Mouse (Mus musculus) R1 (cell line): ENCODE results near the gene Tmem253.
"Not testable (repeated sequence)": the region's sequence is repeated elsewhere in the genome, so short reads cannot be mapped to it uniquely, and the experiment has no call there.

Experiments
- DNase-seq: peaks from one replicate; pipeline ENCODE4 v3.0.0-alpha.2; 2018; ENCODE audit warnings: low read depth, low spot score

Tmem253 gene

DNA sequence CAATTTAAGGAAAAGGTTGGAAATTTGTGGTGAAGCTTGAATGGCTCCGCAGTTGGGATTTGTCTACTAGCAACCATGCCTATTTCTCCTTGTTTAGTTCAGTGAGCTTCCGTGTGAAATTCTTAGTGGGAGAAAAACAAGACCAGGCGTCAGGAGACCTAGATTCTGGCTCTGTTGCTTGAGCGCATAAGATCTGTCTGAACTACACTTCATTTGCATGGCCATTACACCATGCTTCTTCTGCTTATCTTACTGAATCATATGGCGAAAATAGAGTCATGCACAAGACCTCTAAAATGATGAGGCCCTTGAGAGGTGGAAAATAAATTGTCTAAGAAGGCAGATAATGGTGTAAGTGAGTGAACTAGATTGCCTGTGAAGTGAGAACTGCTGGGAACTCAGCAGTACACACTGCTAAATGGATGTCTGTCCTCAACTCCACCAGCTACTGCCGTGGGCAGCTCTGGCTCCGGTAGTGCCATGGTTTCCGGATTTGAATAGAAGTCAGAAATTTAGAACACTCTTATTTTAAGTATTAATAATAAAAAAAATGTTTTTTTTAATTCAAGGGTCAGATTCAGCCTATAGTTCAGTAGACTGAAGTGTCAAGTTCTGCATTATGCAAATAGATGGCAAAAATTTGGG lies 6.2 kb downstream of the Tmem253 start:
- peak; percentile 29 for DNase-seq

GRCm38 (mm10) chr14:52022244-52022708 lies 6.8 kb downstream of the Tmem253 start:
- DNase-seq = peak; percentile 96

DNA sequence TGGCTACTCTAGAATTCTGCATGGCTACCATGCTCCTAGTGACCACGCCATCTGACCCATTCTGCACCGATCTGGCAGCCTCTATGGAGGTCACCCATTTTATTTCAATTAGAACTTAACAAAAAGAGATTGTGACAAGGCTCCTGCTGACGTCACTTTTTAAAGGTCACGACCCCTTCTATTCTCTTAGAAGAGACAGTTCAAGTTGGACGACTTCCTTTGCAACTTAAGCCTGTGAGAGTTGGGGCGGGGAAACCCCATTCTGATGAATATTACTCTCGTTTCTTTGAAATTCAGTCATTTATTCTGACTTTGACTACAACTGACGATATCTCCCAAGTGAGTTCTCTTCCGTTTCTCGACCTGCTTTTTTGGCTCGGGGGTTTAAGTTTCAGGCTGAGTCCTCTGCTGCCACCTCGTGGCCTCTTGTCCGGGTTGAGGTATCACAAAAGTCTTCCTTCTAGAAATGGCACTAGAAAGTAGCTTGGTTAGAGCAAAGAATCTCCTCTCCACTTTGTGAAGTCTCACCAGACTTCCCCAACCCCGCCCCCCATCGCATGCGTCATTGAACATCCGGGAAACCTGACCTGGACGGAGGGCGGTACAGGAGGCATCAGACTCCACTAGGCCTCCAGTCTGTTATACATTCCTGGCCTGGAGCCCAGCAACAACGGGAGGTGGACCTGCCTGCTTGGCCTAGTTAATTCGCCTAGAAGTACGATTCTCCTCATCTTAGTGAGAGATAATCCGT lies 7.4 kb downstream of the Tmem253 start:
- DNase-seq = peak; percentile 99

DNA sequence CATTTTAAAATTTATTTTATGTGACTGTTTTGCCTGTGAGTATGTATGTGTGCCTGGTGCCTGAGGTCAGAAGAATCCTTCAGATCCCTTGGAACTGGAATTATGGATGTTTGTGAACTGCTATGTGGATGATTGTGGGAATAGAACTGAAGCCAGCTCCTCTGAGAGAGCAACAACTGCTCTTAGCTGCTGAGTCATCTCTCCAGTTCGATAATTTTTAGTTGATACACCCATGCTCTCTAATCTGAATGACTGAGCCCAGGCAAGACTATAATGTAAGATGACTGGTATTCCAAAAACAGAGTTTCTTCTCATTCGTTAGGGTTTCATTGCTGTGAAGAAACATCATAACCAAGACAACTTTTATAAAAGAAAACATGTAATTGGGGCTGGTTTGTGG lies 8.7 kb downstream of the Tmem253 start:
- no peak for DNase-seq

DNA sequence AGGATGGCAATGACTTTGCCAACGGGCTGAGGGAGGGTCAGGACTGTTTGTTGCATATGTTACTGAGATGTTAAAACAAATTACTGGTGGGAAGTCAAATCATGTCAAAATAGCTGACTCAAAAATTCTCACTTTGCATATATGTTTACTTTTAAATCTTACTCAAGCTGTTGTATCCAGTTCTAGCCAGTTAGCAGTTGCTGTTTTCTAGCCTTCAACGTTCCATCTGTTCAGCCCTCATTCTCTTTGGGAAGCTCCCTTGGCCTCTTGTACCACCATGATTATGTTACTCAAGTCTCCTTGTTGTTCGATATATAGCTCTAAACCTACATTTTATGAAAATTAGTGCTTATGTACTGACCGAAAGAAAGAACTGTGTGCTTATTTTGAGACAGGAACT lies 10.9 kb downstream of the Tmem253 start:
- no peak for DNase-seq

DNA sequence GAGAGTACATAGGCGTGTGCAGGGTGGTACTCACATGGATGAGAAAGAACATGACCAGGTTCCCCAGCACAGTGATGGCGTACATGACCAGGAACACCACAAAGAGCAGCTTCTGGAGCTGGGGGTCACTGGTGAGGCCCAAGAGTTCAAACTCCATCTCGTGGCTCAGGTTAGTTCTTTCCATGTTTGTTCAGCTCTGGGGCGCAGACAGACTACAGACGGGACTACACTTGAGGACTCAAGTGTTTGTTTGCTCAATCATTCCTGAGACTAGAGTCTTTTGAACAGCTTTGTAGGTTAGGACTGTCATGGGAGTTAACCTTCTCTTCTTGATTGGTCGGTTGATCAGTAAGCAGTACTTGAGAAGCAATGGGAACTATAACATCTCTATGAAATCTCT lies 20.5 kb downstream of the Tmem253 start:
- DNase-seq = no peak

DNA sequence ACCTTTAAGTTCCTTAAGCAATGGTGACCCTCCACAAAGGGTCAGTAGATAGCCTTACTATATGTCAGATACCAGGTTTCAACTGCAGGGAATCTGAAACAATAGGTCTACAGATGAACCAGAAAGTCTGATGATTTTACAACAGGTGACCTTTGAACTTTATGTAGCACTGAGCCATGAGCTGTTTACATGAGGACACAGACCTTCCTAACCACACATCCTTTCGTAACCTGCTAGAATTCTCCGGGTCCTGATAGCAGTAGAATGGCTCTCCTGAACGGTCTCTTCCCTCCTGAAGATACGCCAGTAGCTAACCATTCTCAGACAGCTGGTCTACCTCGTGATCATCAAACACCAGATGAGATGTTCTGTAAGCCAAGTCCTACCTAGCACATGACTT lies 23.9 kb downstream of the Tmem253 start:
- no peak for DNase-seq

DNA sequence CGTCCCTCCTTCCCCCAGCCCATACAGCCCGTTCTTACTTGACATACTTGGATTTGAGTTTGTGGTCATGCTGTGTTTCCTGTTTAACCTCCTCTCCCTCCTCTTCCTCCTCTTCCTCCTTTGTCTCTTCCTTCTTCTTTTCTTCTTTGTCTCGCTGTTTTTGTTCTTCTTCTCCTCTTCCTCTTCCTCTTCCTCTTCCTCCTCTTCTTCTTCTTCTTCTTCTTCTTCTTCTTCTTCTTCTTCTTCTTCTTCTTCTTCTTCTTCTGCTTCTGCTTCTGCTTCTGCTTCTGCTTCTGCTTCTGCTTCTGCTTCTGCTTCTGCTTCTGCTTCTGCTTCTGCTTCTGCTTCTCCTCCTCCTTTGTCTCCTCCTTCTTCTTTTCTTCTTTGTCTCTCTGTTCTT lies 26.9 kb downstream of the Tmem253 start, which contains the start of gene Olfr221:
Gene Olfr221, minus strand, starts transcription at position 101 of the 400 bp plus-strand sequence.
- DNase-seq = not testable (repeated sequence)

GRCm38 (mm10) chr14:52043446-52043845 lies 28.0 kb downstream of the Tmem253 start:
- DNase-seq = no peak

GRCm38 (mm10) chr14:52044901-52045678 lies 29.6 kb downstream of the Tmem253 start:
- peak; percentile 86 for DNase-seq

DNA sequence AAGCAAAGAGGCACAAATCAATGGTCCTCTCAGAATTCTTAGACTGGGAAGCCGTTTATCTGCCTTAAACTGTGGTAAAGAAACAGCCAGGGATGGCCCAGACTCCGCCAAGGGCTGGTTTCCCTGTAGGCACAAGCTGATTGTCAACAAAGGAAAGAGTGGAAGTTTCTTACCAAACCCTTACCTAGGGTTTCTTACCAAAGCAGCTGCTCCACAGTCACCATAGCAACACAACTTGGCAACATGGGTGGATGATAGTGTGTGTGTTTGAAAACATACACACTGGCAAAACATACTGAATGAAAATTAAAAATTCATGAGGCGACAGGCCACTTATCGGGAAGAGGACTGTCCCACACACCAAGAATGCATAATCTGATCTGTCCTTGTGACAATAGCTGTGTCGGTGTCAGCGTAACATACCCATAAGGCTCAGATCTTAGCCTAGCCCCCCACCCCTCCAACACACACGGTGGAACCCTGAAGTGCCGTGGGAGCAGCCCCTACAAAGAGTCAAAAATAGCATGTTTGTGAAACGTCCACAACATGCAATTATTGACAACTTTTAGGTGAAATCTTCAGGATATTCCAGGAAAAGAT lies 30.6 kb downstream of the Tmem253 start:
- peak; percentile 38 for DNase-seq

- DNase-seq = peak; percentile 83
These were observed 37.3 kb downstream of the Tmem253 start for GRCm38 (mm10) chr14:52052720-52053119.

DNA sequence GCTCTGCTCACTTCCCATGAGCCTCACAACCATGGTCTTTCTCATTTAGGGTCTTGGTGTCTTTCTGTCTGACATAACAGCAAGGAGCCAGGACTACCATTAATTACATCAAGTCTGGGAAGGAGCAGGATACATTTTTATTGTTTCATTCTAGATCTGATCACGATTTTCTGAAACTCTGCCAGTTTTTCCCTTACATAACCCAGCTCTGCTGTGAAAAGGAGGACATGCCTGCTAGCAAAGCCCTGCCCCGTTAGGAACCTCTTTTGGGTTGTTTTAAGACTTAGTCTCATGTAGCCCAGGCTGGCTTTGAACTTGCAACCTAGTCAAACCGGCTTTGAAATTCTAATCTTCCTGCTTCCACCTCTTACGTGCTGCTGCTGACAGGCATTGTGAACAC lies 44.5 kb downstream of the Tmem253 start:
- DNase-seq = peak; percentile 45

- DNase-seq = no peak
These were observed 45.3 kb downstream of the Tmem253 start for GRCm38 (mm10) chr14:52060800-52061199.

DNA sequence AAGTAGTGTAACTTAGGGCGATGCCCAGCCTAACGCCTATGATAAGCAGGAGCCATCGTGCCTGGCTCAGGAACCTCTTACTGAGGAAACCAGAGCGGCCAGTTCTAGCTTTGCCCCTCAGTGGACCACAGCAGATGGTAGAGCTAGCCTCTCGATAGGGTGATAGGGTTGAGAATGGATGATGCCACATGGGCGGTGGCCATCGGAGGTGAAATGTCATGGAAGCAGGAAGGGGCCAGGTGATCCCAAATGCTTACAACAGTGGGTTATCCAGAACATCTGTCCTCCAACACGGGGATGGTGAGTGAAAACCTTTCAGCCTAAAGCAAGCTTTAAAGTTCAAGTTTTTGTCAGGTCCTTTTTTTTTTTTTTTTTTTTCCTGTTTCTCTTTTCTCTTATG lies 46.3 kb downstream of the Tmem253 start:
- DNase-seq = no peak

- DNase-seq = peak; percentile 97
These were observed 50.7 kb downstream of the Tmem253 start for GRCm38 (mm10) chr14:52066135-52066534.
